Mouse (Mus musculus) limb, embryonic 14.5 days (tissue): ENCODE data around the gene Nectin3. TPM values are rescaled to one million over a fixed set of nuclear protein-coding genes. Genes with fewer than 3 reads are reported as not detected.
"Not testable (repeated sequence)": the region's sequence is repeated elsewhere in the genome, so short reads cannot be mapped to it uniquely, and the experiment has no call there.

Source experiments
- ATAC-seq: fragments of 200-750 bp; cut with Nextera tagmentation; 2 replicates; pipeline ENCODE4 v1.8.0; 2017; ENCODE audit warnings: low read depth, moderate number of reproducible peaks, moderate TSS enrichment; ENCODE audit not compliant: low FRiP score
- DNase-seq: peaks from one replicate; pipeline ENCODE4 v3.0.0-alpha.2; 2015; ENCODE audit warnings: low spot score
- H3K27ac ChIP-seq: fragments of 300-500 bp; sonication (generic); replicated peaks from 2 replicates; pipeline ENCODE4 v1.5.1; 2014; ENCODE audit warnings: low read depth, mild to moderate bottlenecking, low read length, moderate library complexity, mixed read lengths
- H3K27me3 ChIP-seq: fragments of 300-500 bp; sonication (generic); 2 replicates; pipeline ENCODE4 v1.6.1; 2014; ENCODE audit warnings: low read length, mixed read lengths; ENCODE audit not compliant: control insufficient read depth, insufficient read depth
- H3K36me3 ChIP-seq: fragments of 300-500 bp; sonication (generic); 2 replicates; pipeline ENCODE4 v1.6.1; 2014; ENCODE audit warnings: mild to moderate bottlenecking, low read length, moderate library complexity, mixed read lengths; ENCODE audit not compliant: control insufficient read depth, insufficient read depth
- H3K4me1 ChIP-seq: fragments of 300-500 bp; sonication (generic); 2 replicates; pipeline ENCODE4 v1.6.1; 2014; ENCODE audit warnings: antibody characterized with exemption, low read length, mixed read lengths; ENCODE audit not compliant: control insufficient read depth, insufficient read depth
- H3K4me2 ChIP-seq: fragments of 300-500 bp; sonication (generic); replicated peaks from 2 replicates; pipeline ENCODE4 v1.6.1; 2014; ENCODE audit warnings: low read depth, mild to moderate bottlenecking, low read length, moderate library complexity; ENCODE audit not compliant: severe bottlenecking
- H3K4me3 ChIP-seq: fragments of 300-500 bp; sonication (generic); replicated peaks from 2 replicates; pipeline ENCODE4 v1.5.1; 2014; ENCODE audit warnings: low read length
- H3K9ac ChIP-seq: fragments of 300-500 bp; sonication (generic); 2 replicates; pipeline ENCODE4 v1.6.1; 2014; ENCODE audit warnings: mild to moderate bottlenecking, low read depth, low read length, moderate library complexity; ENCODE audit not compliant: severe bottlenecking
- H3K9me3 ChIP-seq: fragments of 300-500 bp; sonication (generic); 2 replicates; pipeline ENCODE4 v1.6.1; 2016; ENCODE audit warnings: low read length; ENCODE audit not compliant: control insufficient read depth
- POLR2A ChIP-seq: fragments of 200-500 bp; IDR thresholded peaks from 2 replicates; pipeline ENCODE4 v1.8.0; 2012; ENCODE audit warnings: inconsistent platforms, mild to moderate bottlenecking, moderate library complexity, borderline replicate concordance; ENCODE audit not compliant: insufficient read depth, insufficient read length; ENCODE audit errors: extremely low read depth
- WGBS: fragments of 180-500 bp; shearing (Covaris S2); extraction: QIAGEN DNeasy Blood & Tissue Kit; methylation state at CpG from one replicate; pipeline ENCODE4 v1.1.7; 2014; 5-methylcytosine and 5-hydroxymethylcytosine counted together
- polyA plus RNA-seq, 2 experiments: library from polyadenylated mRNA; depleted of rRNA in 1 of 2; stranded (reverse) in 1 of 2; unstranded in 1 of 2; fragments of >200 nt; fragmentation: Nextera tagmentation in 1 of 2; extraction: Ambion mirVana in 1 of 2; gene quantifications; 2 replicates each; pipeline versions ENCODE4 v1.2.1 to v1.2.3; 2012 to 2014

The Nectin3 gene
- polyA plus RNA-seq, 2 experiments = 24.6 to 38.6 TPM

- Histone ChIP-seq H3K27me3 (no peaks in the 10 kb centered on the region), H3K4me2 (no peak overlapping the region), H3K4me3 (no peak overlapping the region), H3K9ac (no peak overlapping the region), H3K27ac (no peak overlapping the region), H3K9me3 (no peaks in the 10 kb centered on the region), H3K4me1 (no peaks in the 10 kb centered on the region), H3K36me3 (no peaks in the 10 kb centered on the region)
- ATAC-seq (no peak), DNase-seq (no peak)
- 41% methylated on average over 3 of the region's 3 CpGs for WGBS
- no peak for TF ChIP-seq POLR2A
These were observed 121.8 kb downstream of the Nectin3 start for GRCm38 (mm10) chr16:46376575-46376974.

- TF ChIP-seq POLR2A = no peak
- no peak for DNase-seq
- Histone ChIP-seq H3K36me3 (no peaks in the 10 kb centered on the region), H3K27me3 (no peaks in the 10 kb centered on the region), H3K27ac (no peak overlapping the region), H3K4me1 (no peaks in the 10 kb centered on the region; the same call in 1 of the 2 replicates), H3K9me3 (no peaks in the 10 kb centered on the region), H3K4me2 (no peak overlapping the region), H3K4me3 (no peak overlapping the region), H3K9ac (no peak overlapping the region)
- ATAC-seq = no peak
- WGBS = 59% methylated on average over 6 of the region's 6 CpGs
These were observed 136.3 kb downstream of the Nectin3 start for GRCm38 (mm10) chr16:46362022-46362421.

- ATAC-seq, H3K9me3 ChIP-seq, H3K4me2 ChIP-seq, H3K4me1 ChIP-seq, H3K4me3 ChIP-seq, H3K27ac ChIP-seq, DNase-seq, H3K9ac ChIP-seq, H3K36me3 ChIP-seq, H3K27me3 ChIP-seq: not testable (repeated sequence)
- 75% methylated on average over 2 of the region's 2 CpGs for WGBS
These were observed 140.7 kb downstream of the Nectin3 start for GRCm38 (mm10) chr16:46357658-46358057.

- WGBS = 67% methylated on average over 3 of the region's 3 CpGs
- no peak for TF ChIP-seq POLR2A
- H3K36me3 ChIP-seq = no peaks in the 10 kb centered on the region
- no peak for DNase-seq
- H3K4me2 ChIP-seq = no peak overlapping the region
- ATAC-seq = no peak
- H3K9me3 ChIP-seq = no peaks in the 10 kb centered on the region
- H3K27me3 ChIP-seq = no peaks in the 10 kb centered on the region
- H3K9ac ChIP-seq = no peak overlapping the region
- H3K27ac ChIP-seq = no peak overlapping the region
- no peak overlapping the region for H3K4me3 ChIP-seq
- H3K4me1 ChIP-seq = no peaks in the 10 kb centered on the region; the same call in 1 of the 2 replicates
These were observed 141.7 kb downstream of the Nectin3 start for GRCm38 (mm10) chr16:46356663-46357062.
